8 mouse cellular contexts compared by ENCODE assay signal in the genomic region with DNA sequence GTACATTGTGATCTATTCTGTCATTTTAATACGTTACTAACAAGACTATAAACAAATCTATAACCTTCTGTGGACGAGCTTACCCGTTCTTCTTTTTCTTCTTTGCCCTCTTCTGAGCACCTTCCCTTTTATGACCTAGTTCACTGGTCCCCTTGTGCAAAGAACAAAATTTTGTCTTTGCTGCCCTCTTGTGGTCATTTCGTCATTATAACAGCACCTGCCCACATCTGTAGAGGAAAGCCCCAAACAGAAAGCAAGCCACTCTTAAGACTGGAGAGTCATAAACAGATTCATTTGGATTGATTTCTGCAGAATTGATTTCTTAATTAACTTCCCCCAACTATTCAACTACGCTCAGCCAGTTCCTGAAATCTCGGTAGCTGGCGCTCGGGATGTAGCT.
DNase-seq lines count a peak whose midpoint lies in the region; ATAC-seq lines count a peak whose summit lies in the region.

No protein-coding gene starts in this region.

- H3K9me3 ChIP-seq in midbrain, embryonic 14.5 days (ENCODE audit: control insufficient read depth, low read length) = no peaks in the 10 kb centered on the region; the same call in 1 of the 2 replicates

- ATAC-seq in common myeloid progenitor, adult 5-6 weeks (replicated peaks; ENCODE audit: low read depth, poor library complexity, severe bottlenecking) = peak; percentile 95
- ATAC-seq in midbrain, embryonic 14.5 days (ENCODE audit: low FRiP score, low TSS enrichment) = no peak; the same call in 1 of the 2 replicates

- H3K4me1 ChIP-seq in midbrain, embryonic 14.5 days (ENCODE audit: control insufficient read depth, insufficient read depth, low read length) = no peaks in the 10 kb centered on the region

- DNase-seq in kidney, adult 8-10 months = peak; percentile 23 to 25
- no peak for DNase-seq in kidney, adult 11 months
- peak; percentile 64 for DNase-seq in MEL-GATA-1-ER (ENCODE audit: extremely low read depth, low read depth)
- peak; percentile 34 to 48 for DNase-seq in heart, postnatal 36 days
- peak; percentile 11 for DNase-seq in layer of hippocampus, adult 9-11 months
- DNase-seq in midbrain, embryonic 14.5 days = peak; percentile 95
- peak; percentile 61 for DNase-seq in thymus, postnatal 14 days

- 19% methylated on average over 8 of the region's 8 CpGs for WGBS in midbrain, embryonic 14.5 days

- H3K9ac ChIP-seq in midbrain, embryonic 14.5 days (replicated peaks; ENCODE audit: low read length) = no peak overlapping the region

- H3K4me2 ChIP-seq in midbrain, embryonic 14.5 days (ENCODE audit: low read length) = no peak overlapping the region

- H3K4me3 ChIP-seq in midbrain, embryonic 14.5 days (replicated peaks; ENCODE audit: low read depth, low read length) = no peak overlapping the region

- no peaks in the 10 kb centered on the region for H3K36me3 ChIP-seq in midbrain, embryonic 14.5 days (ENCODE audit: control insufficient read depth, insufficient read depth, low read length)

- no peak overlapping the region for H3K27ac ChIP-seq in midbrain, embryonic 14.5 days (replicated peaks; ENCODE audit: low read depth, low read length)

- intact Hi-C loops in heart, postnatal 36 days (cut with DNase I) = loop anchor here (1.0 kb wide), 1 partner anchor 553 kb away; no protein-coding TSS in a partner anchor

- no peaks in the 10 kb centered on the region for H3K27me3 ChIP-seq in midbrain, embryonic 14.5 days (ENCODE audit: control insufficient read depth, insufficient read depth, low read length)
